Mouse (Mus musculus): ENCODE data around the gene Swsap1.

Gene Swsap1

DNA sequence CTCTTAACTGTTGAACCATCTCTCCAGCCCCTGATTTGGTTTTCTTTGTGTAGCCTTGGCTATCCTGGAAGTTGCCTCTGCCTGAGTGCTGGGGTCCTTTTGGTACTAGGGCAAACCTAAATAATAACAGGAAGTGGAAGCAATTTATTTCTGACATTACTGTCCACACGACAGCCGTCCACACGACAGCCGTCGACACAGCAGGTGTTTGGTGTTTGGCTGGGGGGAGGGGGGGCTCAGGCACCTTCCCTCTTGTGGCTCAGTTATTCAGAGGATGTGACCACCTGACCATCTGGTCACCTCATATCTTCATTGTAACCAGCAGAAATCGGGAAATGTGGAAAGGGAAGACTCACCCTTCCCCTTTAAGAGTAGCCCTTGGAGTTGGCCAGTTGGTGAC is 13.3 kb downstream of the Swsap1 start:
- no peak for DNase-seq (ENCODE audit: low read depth)

DNA sequence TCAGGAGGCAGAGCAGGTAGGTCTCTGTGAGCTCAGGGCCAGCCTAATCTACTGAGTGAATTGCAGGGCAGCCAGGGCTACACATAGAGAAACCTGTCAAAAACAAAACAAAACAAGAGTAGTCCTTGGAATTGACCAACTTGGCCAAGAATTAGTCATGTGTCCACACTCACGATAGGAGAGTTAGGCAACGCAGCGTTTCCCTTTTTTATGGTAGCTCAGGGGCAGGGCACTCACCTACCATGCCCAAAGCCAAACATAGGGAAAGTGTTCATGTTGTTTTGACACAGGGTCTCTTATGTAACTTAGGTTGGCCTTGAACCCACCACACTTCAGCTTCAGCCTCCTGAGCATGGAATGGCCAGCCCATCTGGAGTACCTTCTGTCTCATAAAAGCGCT is 13.7 kb downstream of the Swsap1 start:
- DNase-seq (ENCODE audit: low read depth), result no peak

DNA sequence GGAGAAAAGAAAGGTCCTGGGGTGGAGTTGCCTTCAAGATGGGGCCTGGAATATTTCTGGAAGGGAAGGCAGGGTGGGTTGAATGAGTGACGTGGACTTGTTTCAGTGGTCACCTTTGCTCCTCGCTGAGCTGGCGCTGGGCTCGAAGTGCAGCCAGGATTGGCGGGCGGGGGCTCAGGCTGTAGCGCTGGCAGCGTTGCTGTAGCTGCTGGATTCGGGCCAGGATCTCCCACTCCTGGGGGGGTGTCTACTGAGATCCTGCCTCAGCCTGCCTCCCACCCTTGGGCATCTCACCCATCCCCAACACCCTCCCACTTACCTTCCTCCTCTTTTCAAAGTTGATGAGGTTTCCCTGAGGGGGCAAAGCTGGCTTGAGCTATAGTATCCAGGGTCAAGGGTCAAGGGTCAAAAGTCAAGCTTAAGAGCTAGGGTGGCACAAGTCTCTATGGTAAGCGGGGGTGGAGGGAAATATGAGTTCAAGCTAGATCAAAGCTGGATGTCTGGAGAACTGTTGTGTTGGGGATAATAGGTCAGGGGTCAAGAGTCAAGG is 21.1 kb downstream of the Swsap1 start:
- DNase-seq (ENCODE audit: low read depth), result no peak

DNA sequence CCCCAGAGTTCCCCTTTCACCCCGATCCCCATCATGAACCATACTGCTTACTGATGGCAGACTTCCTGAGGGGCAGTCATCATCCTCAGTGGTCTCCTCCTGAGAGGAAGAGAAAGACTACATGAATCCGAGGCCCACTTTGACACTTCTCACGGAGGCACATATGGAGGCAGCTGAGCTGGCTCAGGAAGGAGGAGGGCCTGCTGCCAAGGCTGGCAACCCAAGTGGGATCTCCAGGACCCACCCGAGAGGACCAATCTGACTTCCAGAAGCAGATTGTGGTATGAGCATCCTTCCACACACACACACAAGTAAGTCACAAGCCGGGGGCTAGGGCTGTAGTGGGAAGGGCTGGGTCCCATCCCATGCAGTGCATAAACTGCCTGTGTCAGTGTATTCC is 21.8 kb downstream of the Swsap1 start:
- DNase-seq (ENCODE audit: low read depth), result no peak

DNA sequence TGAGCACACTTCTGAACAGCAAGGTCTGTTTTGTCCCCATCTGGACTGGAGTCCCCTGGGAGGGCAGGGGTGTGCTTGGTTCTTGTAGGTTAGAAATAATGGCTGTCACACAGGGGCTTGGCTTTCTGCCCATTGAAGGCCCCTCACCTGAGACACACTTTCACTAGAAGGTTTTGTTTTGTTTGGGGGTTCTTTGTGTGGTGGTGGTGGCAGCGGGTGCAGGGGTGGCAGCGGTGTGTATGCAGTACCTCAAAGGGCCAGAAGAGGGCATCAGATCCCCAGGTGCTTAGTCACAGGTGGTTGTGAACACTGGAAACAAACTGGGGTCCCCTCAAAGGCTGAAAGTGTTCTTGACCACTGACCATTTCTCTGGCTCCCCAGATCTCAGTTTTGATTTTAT is 22.4 kb downstream of the Swsap1 start:
- no peak for DNase-seq (ENCODE audit: low read depth)

DNA sequence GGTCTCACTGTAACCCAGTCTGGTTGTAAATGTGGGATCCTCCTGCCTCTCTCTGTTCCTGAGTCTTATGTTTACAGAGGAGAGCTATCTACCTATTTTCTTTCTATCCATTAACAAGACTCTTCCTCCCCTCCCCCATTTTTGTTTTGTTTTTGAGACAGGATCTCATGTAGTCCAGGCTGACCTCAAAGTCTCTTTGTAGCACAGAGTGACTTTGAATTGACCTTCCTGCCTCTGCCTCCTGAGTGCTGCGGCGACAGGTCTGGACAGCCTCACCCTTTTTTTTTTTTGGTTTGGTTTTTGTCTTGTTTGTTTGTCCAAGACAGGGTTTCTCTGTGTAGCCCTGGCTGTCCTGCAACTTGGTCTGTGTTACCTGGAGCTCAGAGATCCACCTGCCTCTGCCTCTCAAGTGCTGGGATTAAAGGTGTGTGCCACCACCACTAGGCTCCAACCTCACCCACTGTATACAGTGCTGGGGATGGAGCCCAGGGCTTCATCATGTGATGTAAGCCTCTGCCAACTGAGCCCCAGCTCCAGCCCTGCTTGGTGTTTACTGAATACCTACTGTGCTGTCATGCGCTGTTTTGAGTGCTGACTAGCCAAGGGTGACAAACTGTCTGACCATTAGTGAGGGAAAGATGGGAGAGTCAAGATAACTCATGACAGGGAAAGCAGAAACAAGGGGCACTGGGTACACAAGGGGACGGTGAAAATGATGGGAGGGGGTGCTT is 23.0 kb downstream of the Swsap1 start:
- DNase-seq (ENCODE audit: low read depth), result no peak

DNA sequence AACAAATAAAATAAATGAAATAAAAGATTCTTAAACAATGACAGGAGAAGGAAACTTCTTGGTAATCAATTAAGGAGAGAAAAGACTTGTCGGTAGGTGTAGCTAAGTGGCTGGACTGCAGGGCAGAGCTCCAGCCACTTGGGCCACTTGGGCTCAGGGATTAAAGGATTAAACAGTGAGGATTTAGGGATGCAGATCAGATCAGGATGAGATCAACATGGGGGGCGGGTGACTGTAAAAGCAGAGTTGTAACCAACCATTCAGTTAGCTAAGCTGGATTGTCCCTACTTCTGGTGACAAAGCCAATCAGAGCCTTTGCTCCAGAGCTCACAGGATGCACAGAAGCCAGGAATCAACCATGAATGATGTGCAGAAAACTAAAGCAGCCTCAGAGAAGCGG is 28.4 kb downstream of the Swsap1 start:
- DNase-seq (ENCODE audit: low read depth), result no peak

DNA sequence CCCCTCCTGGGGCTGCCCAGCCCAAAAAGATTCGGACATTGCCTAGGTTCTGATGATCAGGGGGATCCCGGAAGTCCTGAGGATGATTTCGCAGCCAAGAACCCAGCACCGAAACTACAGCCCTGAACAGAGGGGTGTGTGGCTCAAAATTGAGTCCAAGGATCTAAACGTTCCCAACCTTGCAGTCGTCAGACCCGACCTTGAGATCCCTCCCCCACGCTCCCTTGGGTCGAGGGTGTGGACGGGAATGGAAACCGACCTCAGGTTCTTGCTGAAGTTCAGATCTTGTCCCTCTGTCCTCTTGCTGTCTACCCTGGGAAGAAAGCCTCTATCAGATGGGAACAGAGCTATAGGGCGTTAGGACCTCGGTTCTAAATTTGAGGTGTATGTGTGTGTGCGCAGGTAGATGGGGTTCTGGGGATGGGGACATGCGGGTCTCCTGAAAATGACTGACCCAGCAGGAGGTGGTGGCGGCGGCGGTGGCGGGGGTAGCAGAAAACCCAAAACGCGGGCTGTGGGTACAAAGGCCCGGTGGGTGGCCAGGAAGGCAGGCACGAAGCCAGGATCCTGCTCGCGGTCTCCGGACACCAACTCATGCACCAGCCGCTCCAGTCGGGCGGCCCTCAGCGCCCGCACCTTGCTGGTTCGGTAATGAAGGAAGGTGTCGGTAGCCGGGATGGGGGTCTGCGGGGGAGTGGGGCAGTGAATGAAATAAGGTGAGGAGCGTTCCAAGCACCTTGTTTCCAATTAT is 32.2 kb downstream of the Swsap1 start:
- DNase-seq (ENCODE audit: low read depth), result no peak

DNA sequence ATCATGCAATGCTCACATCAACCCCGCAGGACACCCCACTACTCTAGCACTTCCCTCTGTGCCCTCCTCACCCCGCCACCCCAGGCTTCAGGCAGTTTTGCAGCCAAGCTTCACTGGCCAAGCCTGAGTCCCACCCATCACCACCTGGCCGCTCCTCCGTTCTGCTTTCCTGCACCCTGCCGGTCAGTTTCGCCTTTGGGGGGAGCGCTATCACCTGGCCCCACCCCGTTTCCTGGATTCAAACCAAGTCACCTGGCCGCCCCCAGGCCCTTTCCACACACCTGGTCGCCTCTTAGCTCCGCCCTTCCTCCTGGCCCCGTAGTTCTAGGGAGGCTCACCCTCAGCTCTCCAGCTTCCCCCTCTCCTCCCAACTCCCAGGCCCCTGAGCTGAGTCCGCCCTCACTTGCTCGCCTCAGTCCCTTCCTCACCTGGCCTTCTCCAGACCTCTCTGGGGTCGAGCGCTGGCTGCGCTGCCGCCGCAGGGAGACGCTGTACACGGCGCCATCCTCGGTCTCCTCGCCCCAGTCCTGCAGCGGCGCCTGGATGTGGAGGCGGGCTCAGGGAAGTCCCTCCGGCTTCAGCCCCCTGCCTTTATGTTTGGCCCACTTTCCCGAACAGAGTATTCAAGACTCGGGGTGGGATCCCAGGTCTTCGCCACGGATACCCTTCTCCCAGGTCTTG is 33.0 kb downstream of the Swsap1 start:
- no peak for DNase-seq (ENCODE audit: low read depth)

DNA sequence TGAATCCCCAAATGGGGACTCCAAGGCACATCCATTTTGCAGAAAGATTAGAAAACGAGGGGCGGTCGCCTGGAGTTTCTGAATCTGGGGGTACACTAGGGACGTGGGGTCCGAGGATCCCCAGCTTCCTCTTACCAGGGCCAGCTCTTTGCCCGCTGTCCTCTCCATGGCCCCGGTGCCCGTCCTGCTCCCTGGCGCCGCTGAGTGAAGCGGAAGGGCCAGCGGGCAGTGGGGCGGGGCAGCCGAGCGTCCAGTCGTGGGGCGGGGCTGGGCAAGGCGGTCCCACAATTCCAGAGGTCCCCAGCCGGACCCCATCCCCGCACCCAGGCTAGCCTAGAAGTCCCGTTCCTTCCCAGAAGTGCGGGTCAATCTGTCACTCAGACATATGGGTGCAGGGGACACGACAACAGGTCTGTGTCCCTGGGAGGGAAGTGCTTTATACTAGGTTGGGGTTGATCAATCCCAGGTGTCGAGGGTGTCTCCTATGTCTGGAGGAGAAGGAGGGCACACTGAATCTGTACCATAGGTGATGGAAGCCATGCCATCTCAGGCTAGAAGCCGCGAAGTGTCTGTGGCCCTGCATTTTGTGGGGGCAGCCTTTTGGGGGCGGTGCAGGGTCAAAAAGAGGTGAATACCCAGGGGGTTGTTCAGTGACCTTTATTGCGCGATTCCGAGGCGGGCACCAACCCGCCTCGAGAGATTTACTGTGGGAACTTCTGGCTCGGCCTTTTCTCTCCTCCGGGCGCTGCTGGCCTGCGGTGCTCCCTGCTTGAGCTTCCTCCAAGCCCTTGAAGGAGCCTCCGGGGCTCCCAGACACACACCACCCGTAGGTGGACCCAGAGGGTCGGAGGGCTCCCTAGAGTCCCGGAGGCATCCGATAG is 33.9 kb downstream of the Swsap1 start, which contains the start of gene Rgl3:
Rgl3 (minus strand) TSS at position 217 of the 881 bp plus-strand sequence.
- DNase-seq (ENCODE audit: low read depth), result no peak

DNA sequence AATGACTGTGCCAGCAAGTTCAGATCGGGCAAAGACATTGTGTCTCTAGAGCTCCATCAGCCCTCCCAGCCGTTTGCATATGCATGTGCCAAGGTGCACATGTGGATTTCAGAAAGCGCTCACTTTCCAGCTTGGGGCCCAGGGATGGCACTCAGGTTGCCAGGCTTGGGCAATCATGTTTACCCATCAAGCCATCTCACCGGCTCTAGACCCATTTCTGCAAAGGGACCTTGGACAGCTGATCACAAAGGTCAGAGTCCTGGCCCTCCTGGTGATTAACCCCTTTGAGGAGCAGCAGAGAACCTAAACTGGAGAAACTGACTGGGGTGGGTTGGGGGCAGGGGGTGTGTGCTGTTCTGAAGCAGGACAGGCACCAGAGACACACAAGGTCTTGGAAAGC is 36.7 kb downstream of the Swsap1 start:
- DNase-seq (ENCODE audit: low read depth), result no peak

DNA sequence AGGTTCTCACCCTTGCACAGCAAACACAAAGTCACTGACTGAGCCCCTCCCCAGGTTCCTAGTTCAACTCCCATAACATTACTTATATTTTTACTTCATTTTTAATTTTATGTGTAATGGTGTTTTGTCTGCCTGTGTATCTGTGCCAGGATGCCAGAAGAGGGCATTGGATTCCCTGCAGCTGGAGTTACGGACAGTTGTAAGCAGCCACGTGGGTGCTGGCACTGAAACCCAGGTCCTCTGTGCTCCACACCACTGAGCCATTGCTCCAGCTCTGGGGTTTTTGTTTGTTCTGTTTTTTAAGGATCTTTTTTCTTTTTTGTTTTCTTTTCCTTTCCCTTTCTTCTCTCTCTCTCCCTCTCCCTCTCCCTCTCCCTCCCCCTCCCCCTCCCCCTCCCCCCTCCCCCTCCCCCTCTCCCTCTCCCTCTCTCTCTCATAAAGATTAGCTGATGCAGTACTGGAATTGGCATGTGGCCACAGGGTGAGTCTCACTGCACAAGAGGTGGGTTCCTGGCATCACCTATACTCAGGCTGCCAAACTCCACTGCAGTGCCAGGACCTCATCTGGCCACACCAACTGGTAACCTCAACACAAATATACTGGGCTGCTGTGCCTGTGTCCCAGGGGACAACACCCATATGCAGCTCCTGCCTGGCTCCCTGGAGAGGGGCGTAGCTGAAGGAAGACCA is 40.8 kb downstream of the Swsap1 start:
- no peak for DNase-seq (ENCODE audit: low read depth)

DNA sequence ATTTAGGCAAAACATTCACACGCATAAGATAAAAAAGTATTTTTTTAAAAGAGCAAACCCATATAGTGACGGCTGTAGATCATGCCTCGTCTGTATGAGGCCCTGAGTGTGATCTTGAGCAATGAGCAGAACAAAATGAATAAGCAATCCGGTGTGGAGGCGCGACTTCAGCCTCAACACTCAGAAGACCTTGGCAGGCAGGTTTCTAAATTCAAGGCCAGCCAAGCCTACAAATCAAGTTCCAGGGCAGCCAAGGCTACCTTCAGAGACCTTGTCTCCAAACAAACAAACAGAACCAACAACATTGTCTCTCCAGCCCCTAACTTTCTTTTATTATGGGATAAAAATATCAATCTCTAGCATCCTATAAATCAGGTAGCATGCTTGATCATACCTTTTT is 44.7 kb downstream of the Swsap1 start:
- DNase-seq (ENCODE audit: low read depth), result no peak

DNA sequence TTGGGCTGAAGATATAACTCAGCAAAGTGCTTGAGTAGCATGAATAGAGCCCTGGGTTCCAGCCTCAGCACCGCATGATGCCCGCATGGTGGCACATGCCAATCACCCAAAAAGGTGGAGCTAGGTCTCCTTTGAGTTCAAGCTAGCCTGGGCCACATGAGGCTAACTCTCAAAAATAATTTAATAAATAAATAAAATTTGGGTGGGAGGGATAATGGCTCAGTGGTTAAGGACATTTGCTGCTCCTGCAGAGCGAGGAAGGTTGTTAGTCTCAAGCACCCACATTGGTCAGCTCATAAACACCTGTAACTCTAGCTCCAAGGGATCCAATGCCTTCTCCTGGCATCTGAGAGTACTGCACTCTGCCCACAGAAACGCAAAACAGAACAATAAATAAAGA is 46.1 kb downstream of the Swsap1 start:
- no peak for DNase-seq (ENCODE audit: low read depth)

DNA sequence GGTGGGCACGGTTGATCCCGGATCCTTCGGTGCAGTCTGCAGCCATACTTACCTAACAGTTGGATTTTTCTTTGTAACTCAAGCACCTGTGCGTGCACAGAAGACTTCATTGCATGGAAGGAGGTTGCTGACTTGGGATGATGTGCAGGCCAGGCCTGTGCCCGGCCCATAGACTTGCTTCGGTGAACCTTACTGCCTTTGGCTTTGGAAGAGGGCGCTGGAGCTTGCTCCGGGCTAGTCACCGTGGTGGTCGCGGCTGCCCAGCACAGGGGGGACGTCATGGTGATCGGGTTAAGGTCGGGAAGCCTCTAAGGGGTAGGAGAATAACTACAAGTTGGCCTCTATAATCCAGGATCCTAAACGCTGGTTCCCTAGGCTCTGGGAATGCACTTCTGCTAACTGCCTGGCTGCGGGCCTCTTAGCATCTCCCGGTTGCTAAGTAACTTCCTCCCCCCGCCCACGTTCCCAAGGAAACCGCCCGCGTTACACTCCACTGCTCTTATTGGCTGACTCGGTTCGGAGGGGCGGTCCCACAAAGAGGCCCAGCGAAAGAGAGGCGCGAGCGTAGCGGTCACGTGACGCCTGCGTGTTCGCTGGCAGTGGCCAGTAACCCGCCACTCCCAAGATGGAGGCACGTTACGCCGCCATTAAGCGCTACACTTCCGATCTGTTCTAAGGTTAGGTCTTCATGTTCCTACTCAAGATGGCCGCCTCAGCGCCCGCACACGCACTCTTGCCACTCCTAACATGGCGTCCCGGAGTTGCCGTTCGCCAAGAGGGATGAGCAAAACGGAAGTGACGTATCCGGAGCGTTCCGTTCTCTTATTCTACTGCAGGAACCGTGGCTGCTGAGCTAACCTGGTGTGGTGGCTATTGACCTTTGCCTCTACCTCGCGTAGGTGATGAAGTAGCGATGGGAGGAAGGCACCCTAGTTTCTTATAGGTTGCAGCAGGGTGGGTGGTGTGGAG is 46.9 kb downstream of the Swsap1 start, which contains the start of the genes Ccdc151 and Prkcsh:
Ccdc151 (minus strand) TSS at position 441 of the 969 bp plus-strand sequence.
Prkcsh (plus strand) TSS at position 613 of the 969 bp plus-strand sequence.
- DNase-seq (ENCODE audit: low read depth), result peak; percentile 100

DNA sequence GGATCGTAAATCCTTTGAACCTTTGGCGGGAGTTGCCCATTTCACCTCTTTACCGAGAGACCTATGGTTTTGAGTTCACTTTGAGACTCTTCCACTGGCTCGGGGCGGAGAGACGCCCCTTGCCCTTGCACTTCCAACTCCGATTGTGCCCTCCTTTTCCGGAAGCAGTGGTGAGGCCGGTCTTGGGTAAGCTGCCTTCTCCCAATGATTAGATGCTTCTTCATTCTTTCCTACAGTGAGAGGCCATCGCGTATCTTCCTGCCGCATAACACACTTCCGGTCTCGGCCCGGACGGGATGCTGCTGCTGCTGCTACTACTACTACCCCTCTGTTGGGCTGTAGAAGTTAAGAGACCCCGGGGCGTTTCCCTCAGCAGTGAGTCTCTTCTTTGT is 47.6 kb downstream of the Swsap1 start:
- DNase-seq (ENCODE audit: low read depth), result no peak

DNA sequence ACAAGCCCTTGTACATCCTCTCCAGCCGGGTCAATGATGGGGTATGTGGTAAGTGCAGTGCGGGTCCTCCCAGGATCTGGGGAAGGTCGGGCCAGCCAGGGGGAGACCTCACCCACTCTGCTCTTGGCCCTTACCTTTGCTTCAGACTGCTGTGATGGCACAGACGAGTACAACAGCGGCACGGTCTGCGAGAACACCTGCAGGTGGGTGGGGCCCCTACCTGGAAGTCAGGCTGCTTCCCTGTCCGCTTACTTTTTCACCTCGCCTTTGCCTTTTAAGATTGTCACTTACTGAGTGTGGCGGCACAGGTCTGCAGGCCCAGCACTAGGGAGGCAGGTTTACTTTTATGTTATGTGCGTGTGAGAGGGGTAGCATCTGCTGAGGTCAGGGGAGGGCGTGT is 49.0 kb downstream of the Swsap1 start:
- no peak for DNase-seq (ENCODE audit: low read depth)

All from c-Kit-positive CD71-negative TER-119-negative erythroid progenitor cells, embryonic 14.5 days (primary cell).